Mouse (Mus musculus) cerebellum, adult 9-11 months (tissue): Measurements from ENCODE around the gene Lrrc1.
"Not testable (repeated sequence)": the region's sequence is repeated elsewhere in the genome, so short reads cannot be mapped to it uniquely, and the experiment has no call there.

Experiments
- DNase-seq: peaks from one replicate; pipeline ENCODE4 v3.0.0; 2022

Gene Lrrc1

DNA sequence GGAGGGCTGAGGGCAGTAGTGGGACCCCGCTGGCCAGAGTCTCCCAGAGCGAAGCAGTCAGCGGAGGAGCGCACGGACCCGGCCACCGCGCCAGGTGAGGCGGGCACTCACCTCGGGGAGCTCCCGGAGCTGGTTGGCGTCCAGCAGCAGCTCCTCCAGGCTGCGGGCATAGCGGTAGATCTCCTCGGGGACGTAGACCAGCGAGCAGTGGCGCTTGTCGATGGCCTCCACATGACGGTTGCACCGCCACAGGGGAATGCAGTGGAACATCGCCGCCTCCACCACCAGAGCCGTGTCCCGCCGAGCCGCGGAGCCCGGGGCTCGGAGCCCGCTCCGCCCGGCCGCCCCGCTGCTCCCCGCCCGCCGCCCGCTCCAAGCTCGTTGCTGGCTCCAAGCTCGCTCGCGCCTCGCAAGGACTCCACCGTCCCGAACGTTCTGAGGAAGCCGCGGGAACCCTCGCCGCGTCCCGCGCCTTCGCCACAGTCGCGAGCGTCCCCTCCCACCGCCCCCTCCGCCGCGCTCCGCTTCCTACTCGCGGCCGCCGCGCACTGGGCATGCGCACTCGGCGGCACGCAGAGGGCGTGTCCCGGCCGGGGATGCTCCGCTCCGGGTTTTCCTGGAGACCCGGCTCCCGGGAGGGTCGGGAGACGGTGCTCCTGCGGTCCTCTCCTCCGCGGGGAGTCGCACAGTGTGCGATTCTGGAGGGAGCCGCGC, at the start of gene Lrrc1:
Gene Lrrc1 (minus strand): TSS at position 517 of the 714 bp plus-strand sequence.
- peak; percentile 84 for DNase-seq

- no peak for DNase-seq
Measured at GRCm38 (mm10) chr9:77592423-77592822, 47.8 kb upstream of the Lrrc1 start.

DNA sequence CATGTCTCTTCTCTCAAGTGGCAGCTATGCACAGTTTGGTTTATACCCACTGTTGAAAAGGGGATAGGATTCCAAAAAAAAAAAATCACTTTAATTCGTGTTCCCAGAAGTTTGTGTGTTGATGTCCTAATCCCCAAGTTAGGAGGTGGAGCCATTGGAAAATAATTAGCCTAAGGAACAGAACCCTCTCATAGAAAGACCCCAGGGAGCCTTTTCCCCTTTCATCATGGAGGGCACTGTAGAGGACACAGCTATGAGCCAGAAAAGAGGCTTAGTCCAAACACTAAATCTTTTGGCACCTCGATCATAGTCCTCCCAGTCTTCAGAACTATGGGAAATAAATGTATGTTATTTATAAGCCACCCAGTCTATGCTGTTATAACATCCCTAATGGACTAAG, 44.8 kb upstream of the Lrrc1 start:
- DNase-seq = no peak

- DNase-seq = no peak
Measured at GRCm38 (mm10) chr9:77587616-77588015, 42.9 kb upstream of the Lrrc1 start.

- DNase-seq = no peak
Measured at GRCm38 (mm10) chr9:77586806-77587591, 42.3 kb upstream of the Lrrc1 start.

DNA sequence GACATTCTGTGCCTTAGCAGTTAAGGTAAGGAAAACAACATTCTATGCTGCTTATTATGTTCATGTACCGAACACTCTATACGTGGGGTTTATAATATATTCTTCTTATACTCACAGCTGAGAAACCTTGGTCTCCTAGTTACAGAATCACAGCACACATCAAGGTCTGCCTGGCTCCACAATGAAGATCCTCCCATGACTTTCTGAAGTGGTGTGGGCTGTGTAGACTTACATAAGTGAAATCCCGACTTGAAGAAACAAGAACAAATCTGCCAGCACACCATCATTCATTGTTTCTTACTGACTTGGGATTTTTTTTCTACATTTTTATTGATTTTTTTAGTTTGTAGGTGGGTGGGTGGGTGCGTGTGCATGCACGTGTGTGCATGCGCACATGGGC, 40.1 kb upstream of the Lrrc1 start:
- no peak for DNase-seq

DNA sequence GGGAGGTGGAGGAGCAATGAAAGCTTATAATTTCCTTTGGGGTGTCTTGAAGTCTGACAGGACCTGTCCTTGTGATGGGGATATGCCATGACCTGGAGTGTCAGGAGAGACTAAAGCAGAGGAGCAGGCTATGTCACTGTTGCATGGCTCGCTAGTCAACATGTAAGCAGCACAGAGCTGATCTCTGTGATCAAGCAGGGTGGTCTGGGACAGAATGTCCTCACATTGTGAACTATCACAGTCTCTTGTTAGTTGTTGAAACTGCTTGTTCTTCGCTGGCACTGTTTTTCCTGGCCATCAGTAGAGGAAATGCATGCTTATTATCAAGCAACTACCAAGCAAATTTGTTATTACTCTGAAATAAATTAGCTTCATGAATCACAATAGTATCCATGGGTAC, 38.6 kb upstream of the Lrrc1 start:
- no peak for DNase-seq

GRCm38 (mm10) chr9:77579827-77580226, 35.2 kb upstream of the Lrrc1 start:
- DNase-seq = no peak

- DNase-seq = no peak
Measured at GRCm38 (mm10) chr9:77577931-77578330, 33.3 kb upstream of the Lrrc1 start.

GRCm38 (mm10) chr9:77577409-77577808, 32.7 kb upstream of the Lrrc1 start:
- no peak for DNase-seq

- no peak for DNase-seq
Measured at GRCm38 (mm10) chr9:77576320-77576719, 31.6 kb upstream of the Lrrc1 start.

DNA sequence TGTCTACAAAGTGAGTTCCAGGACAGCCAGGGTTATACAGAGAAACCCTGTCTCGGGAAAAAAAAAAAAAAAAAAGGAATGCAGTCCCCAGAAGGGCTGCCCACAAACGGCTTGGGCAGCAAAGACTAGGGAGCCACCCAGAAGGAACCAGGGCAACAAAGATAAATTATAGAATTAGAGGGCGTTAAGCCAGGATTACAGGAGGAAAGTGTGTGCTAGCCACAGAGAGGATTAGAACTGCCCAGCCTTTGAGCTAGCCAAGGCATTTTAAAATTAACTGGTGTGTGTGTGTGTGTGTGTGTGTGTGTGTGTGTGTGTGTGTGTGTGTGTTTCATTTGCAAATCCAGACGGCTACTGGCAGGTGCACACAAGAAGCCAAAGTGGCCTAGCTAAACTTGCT, 30.3 kb upstream of the Lrrc1 start:
- DNase-seq = not testable (repeated sequence)

- DNase-seq = no peak
Measured at GRCm38 (mm10) chr9:77571851-77572250, 27.2 kb upstream of the Lrrc1 start.

GRCm38 (mm10) chr9:77568789-77569506, 24.3 kb upstream of the Lrrc1 start:
- no peak for DNase-seq

DNA sequence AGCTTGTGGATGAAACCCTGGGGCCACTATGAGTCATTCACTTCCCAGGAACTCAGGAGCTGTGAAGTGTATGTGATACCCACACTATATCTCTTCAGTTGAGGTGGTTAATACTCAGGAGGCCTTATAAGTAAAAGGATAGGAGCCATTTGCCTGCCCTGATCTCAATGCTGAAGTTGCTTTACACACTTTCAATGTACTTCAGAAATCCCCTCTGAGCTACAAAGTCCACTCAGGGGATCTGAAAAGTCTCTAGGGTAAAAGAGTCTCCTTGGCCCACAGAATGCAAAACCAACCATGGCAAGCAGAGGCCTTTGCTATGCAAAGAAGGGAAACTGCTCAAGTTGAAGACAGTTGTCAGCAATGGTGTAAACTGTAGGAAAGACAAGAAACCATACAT, 17.2 kb upstream of the Lrrc1 start:
- no peak for DNase-seq

DNA sequence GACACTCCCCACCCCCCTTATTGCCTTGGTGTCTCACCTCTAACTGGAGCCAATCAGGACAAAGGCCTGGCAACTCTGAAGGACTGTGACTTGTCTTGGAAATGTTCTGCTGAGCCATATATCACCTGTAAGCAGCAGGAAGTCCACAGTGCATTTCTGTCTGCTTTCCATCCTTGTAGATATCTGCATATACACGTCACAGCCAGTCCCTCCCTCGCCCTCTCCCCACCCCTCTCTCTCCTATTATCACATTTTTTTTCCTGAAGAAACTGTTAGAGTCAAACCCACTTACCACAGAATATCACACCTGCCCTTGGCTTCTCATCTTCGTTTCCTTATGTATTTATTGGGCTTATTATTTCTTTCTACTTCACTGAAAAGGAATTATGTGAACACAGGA, 13.3 kb upstream of the Lrrc1 start:
- DNase-seq = no peak

DNA sequence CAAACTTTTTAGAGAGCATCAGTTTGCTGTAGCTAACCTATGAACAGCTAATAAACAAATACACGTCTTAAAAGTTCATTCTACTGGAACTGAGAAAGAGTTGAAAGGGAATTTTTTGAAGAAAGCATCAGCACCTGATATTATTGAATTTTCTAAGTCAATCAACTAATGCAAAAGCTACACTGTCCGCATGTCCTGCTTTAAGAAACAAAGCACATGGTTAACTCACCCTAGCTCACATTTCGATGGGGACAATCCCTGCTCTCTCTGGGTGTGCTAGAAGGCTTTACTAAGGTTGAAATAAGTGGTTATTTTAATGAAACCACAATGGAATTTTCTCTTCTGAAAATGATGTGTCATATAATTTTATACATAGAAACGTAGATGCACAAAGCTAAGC, 12.5 kb upstream of the Lrrc1 start:
- DNase-seq = no peak

DNA sequence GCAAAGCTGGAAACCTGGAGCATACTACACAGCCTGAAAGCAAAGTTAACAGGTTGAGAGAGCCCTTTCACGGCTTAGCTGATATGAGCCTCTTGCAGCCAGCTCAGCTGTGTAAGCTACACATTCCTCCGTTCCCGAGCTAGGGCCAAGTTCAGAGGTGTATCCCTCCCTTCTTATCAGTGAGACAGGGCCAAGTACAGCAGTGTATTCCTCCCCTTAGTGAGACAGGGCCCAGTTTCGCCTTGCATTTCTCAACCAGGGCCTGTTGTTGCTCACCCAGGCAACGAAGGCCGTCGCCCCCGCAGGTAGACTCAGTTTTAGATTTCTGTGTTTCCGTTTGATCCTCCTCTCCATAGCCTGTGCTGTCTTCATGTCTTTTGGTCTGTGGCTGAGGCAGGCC, 11.8 kb upstream of the Lrrc1 start:
- no peak for DNase-seq

DNA sequence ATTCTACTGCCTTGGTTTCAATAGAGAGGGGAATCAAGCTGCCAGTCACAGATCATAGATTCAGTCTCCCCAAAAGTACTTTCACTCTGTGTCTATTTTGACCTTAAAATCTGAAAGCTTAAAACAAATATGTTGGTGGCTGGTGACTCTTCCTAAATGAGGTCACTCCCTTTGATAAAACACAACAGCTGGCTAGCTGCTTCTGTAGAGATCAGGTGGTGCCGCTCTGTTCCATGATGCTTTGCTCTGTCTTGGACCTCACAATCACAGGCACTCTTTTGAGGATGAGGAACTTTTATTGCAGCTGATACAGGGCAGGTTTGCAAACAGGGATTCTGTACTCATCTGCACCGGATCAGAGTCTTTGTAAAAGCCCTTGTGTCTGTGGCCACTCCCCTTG, 8.8 kb upstream of the Lrrc1 start:
- DNase-seq = no peak

- no peak for DNase-seq
Measured at GRCm38 (mm10) chr9:77551036-77551512, 6.4 kb upstream of the Lrrc1 start.

DNA sequence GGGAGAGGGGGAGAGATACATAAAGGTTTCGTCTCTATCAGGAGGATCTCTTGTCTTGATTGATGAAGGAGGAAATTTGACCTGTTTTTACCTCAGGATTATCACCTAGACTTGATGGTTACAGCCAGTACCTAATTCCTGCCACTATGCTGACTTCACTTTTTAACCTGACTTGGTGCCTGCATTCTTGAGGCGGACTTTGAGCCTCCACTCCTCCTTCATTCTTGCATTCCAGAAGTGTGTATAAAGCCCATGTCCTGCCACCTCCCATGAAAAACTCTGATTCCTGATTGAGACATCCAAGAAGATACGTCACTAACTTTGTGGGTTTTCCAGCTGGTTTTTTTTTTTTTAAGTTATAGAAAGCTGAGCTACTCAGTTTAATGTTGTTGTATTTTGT, 1.3 kb upstream of the Lrrc1 start:
- no peak for DNase-seq

- DNase-seq = no peak
Measured at GRCm38 (mm10) chr9:77545068-77545421, 375 bp upstream of the Lrrc1 start.
